Mouse (Mus musculus) thymus, adult 2 months (tissue): ENCODE results near the gene Hirip3.

ENCODE experiments used
- CTCF ChIP-seq: fragments of 200-500 bp; IDR thresholded peaks from 2 replicates; pipeline ENCODE4 v1.5.1; 2012; ENCODE audit warnings: mild to moderate bottlenecking, control low read depth, low read length, moderate library complexity, borderline replicate concordance; ENCODE audit not compliant: control insufficient read depth, poor library complexity, insufficient read depth; ENCODE audit errors: extremely low read depth
- POLR2A ChIP-seq: fragments of 200-500 bp; IDR thresholded peaks from 2 replicates; pipeline ENCODE4 v1.6.1; 2012; ENCODE audit warnings: mild to moderate bottlenecking, low read length, control low read depth, moderate library complexity; ENCODE audit not compliant: control insufficient read depth, poor library complexity, insufficient read depth; ENCODE audit errors: extremely low read depth

GRCm38 (mm10) chr7:126843276-126843675 lies 18.5 kb upstream of the Hirip3 start:
- TF ChIP-seq POLR2A (no peak), CTCF (no peak)
